Comparison of ENCODE assay signal across 1 mouse cellular context in genomic region chr19:3962469-3962868, GRCm38 (mm10).
TF ChIP-seq lines count a peak whose summit lies in the region.

No protein-coding gene starts in this region.

TF ChIP-seq in MEL, 35 proteins besides CTCF, POLR2A, EP300 and RAD21:
- no peak for TF ChIP-seq MXI1 (IDR thresholded peaks at IDR 0.05; ENCODE audit: low read depth, low read length)
- TF ChIP-seq SIN3A (IDR thresholded peaks at IDR 0.05; ENCODE audit: low read length), result no peak
- no peak for TF ChIP-seq POLR2AphosphoS5 (IDR thresholded peaks at IDR 0.05; ENCODE audit: borderline replicate concordance, low read depth, low read length)
- no peak for TF ChIP-seq POLR2AphosphoS2 (IDR thresholded peaks at IDR 0.05; ENCODE audit: low read length)
